Mouse (Mus musculus): ENCODE data around the gene Fkbp4. TPM values are rescaled to one million over a fixed set of nuclear protein-coding genes. Genes with fewer than 3 reads are reported as not detected.

The Fkbp4 gene
- polyA plus RNA-seq, 1 experiment from 2014 or later = 284 TPM

DNA sequence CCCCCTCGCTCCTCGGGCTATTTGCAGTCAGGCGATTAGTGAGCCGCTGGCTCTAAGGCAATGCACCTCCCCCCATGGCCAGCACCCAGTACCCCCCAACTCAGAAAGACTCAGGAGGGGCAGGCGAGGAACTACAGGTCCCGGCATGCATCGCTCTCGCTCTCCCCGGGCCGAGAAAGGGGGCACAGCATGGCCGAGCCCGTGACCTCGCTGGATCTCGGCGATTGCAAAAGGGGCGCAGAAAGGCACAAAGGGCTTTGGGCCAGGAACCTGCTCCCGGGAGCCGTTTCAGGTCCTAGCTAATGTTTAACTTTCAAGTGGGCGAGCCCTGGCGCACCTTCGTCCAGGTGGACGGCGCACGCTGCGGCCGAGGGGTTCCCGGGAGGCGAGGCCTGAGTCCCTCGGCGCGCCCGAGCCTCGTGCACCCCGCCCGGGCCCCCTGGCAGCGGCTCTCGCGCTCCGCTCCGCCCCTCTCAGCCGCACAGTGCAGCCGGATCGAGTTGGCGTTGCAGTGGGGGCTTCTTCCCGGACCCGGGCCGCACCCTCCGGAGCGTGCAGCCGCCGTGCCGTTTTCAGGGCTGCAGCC lies 653 bp downstream of the Fkbp4 start:
- in situ Hi-C loops (cut with MboI; ENCODE audit: low pct_unique_long_range_greater_than_20kb) = loop anchor here (10.0 to 25.0 kb wide), 2 partner anchors 777 to 1101 kb away; no protein-coding TSS in a partner anchor
- ChIA-PET POLR2A (interaction anchor here (0.7 kb wide), 1 partner anchor 122 kb away, joined by 3 read pairs; no protein-coding TSS in a partner anchor), CTCF (no interaction called here)
- TF ChIP-seq CTCF (IDR thresholded peaks at IDR 0.05) = no peak
- no peaks in the 10 kb centered on the region for H3K27me3 ChIP-seq
- ATAC-seq (peak; percentile 48), DNase-seq (ENCODE audit: low read depth, low spot score) (no peak)

DNA sequence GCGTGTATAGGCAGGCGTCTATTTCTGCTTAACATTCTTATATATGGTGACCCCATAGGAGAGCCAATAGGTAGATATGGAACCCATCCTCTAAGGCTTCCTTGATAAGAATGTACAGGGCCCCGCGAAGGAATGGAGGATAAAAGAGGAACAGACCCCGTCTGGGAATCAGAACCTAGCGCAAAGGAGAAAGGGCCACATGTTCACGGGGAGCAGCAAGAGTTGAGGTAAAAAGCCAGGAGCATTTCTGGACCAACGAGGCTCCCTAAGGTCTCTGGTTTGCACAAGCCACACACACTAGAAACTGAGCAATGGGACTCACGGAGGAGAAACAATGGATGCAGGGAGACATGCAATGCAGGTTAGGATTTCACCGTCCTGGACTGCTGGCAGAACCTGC lies 1.2 kb downstream of the Fkbp4 start:
- no peak for DNase-seq (ENCODE audit: low read depth, low spot score)
- TF ChIP-seq CTCF (IDR thresholded peaks at IDR 0.05) = no peak
- in situ Hi-C loops (cut with MboI; ENCODE audit: low pct_unique_long_range_greater_than_20kb) = loop anchor here (10.0 to 25.0 kb wide), 2 partner anchors 778 to 1100 kb away; no protein-coding TSS in a partner anchor
- ChIA-PET POLR2A (interaction anchor here (0.7 kb wide), 1 partner anchor 122 kb away, joined by 3 read pairs; no protein-coding TSS in a partner anchor), CTCF (no interaction called here)
- H3K27me3 ChIP-seq = no peaks in the 10 kb centered on the region
- peak; percentile 13 for ATAC-seq

- H3K27me3 ChIP-seq = no peaks in the 10 kb centered on the region
- in situ Hi-C loops (cut with MboI; ENCODE audit: low pct_unique_long_range_greater_than_20kb) = loop anchor here (10.0 to 25.0 kb wide), 2 partner anchors 778 to 1099 kb away; no protein-coding TSS in a partner anchor
- ChIA-PET CTCF (no interaction called here), POLR2A (no interaction called here)
- TF ChIP-seq CTCF (IDR thresholded peaks at IDR 0.05) = no peak
- no peak for ATAC-seq
- DNase-seq (ENCODE audit: low read depth, low spot score) = no peak
These were observed 2.0 kb downstream of the Fkbp4 start for GRCm38 (mm10) chr6:128436356-128437005.

DNA sequence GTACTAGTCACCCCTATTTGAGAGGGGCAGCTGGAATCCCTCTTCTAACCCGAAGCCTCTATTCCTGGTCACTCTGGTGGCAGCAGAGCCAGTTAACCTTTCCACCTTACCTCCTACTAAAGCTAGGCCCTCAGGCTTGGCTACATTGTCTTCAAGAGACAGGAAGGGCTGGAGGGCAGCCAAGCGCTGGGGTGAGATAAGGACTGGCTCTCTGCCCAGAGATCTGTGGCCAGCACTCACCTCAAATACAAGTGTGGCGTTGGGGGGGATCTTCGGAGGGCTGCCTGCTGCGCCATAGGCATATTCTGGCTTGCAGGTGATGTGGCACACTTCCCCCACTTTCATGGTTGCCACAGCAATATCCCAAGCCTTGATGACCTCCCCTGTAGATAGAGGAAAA lies 3.0 kb downstream of the Fkbp4 start:
- POLR2A ChIA-PET = interaction anchor here (0.6 kb wide), 1 partner anchor 9 kb away, joined by 3 read pairs; no protein-coding TSS in a partner anchor
- no peak for DNase-seq (ENCODE audit: low read depth, low spot score)
- no peaks in the 10 kb centered on the region for H3K27me3 ChIP-seq
- in situ Hi-C loops (cut with MboI; ENCODE audit: low pct_unique_long_range_greater_than_20kb) = loop anchor here (10.0 to 25.0 kb wide), 2 partner anchors 779 to 1098 kb away; no protein-coding TSS in a partner anchor
- CTCF ChIA-PET = interaction anchor here (1.4 kb wide), 1 partner anchor 10 kb away, joined by 4 read pairs; no protein-coding TSS in a partner anchor
- ATAC-seq = no peak
- no peak for TF ChIP-seq CTCF (IDR thresholded peaks at IDR 0.05)

- TF ChIP-seq CTCF (IDR thresholded peaks at IDR 0.05) = no peak
- in situ Hi-C loops (cut with MboI; ENCODE audit: low pct_unique_long_range_greater_than_20kb) = loop anchor here (10.0 to 25.0 kb wide), 2 partner anchors 781 to 1096 kb away; no protein-coding TSS in a partner anchor
- ChIA-PET CTCF (interaction anchor here (1.2 kb wide), 1 partner anchor 46 kb away, joined by 4 read pairs; no protein-coding TSS in a partner anchor), POLR2A (interaction anchor here (1.3 kb wide), 1 partner anchor 9 kb away, joined by 5 read pairs; the partner anchor contains the start of gene Itfg2)
- no peak for ATAC-seq
- H3K27me3 ChIP-seq = no peaks in the 10 kb centered on the region
- DNase-seq (ENCODE audit: low read depth, low spot score) = no peak
These were observed 4.9 kb downstream of the Fkbp4 start for GRCm38 (mm10) chr6:128433566-128433965.

DNA sequence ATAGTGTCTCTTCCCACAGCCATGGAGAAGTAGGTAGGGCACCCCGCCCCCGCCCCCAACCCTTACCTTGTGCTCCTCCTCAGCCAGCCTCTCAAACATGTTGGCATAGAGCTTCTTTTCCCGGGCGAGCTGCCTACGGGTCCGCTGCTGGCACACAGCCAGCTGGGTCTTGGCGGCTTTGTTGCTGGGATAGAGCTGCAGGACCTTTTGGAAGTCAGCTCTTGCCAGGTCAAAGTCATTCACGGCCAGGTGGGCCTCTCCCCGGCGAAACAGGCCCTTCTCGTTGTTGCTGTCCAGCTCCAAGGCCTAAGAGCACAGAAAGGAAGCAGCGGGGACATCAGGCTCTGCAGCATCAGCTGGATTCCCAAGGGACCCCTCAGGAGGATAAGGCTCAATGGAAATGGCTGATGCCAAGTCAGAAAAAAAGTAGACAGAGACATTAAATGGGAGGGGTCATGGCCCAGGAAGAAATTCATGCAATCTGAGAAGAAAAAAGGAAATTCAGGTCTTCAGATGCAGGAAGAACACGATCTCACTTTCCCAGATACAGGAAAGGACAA lies 6.0 kb downstream of the Fkbp4 start:
- ATAC-seq (no peak), DNase-seq (ENCODE audit: low read depth, low spot score) (no peak)
- in situ Hi-C loops (cut with MboI; ENCODE audit: low pct_unique_long_range_greater_than_20kb) = loop anchor here (10.0 to 25.0 kb wide), 2 partner anchors 782 to 1095 kb away; no protein-coding TSS in a partner anchor
- POLR2A ChIA-PET = interaction anchor here (1.3 kb wide), 1 partner anchor 8 kb away, joined by 5 read pairs; the partner anchor contains the start of gene Itfg2
- CTCF ChIA-PET = interaction anchor here (1.2 kb wide), 1 partner anchor 47 kb away, joined by 4 read pairs; no protein-coding TSS in a partner anchor
- no peak for TF ChIP-seq CTCF (IDR thresholded peaks at IDR 0.05)
- H3K27me3 ChIP-seq = no peaks in the 10 kb centered on the region

- no peaks in the 10 kb centered on the region for H3K27me3 ChIP-seq
- CTCF ChIA-PET = no interaction called here
- POLR2A ChIA-PET = interaction anchor here (0.7 kb wide), 1 partner anchor 91 kb away, joined by 10 read pairs; no protein-coding TSS in a partner anchor
- no peak for ATAC-seq
- no peak for DNase-seq (ENCODE audit: low read depth, low spot score)
- TF ChIP-seq CTCF (IDR thresholded peaks at IDR 0.05) = no peak
- in situ Hi-C loops (cut with MboI; ENCODE audit: low pct_unique_long_range_greater_than_20kb) = loop anchor here (10.0 to 25.0 kb wide), 2 partner anchors 785 to 1093 kb away; no protein-coding TSS in a partner anchor
These were observed 8.7 kb downstream of the Fkbp4 start for GRCm38 (mm10) chr6:128429826-128430225.

DNA sequence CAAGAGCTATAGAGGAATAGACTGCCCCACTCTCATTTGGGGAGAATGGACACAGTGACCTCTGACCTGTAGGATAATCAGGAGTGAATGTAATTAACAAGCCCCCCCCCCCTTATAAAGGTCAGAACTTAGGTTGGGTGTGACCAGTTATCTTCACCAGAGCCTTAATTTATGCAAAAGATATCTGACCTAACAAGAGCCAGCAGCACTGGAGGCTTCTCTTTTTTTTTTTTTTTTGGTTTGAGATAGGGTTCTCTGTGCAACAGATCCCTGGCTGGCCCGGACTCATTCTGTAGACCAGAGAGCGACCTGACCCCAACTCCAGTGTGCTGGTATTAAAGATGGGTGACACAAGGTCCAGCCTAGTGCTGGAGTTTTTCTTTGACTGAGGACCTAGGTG lies 9.2 kb downstream of the Fkbp4 start:
- DNase-seq (ENCODE audit: low read depth, low spot score) (no peak), ATAC-seq (no peak)
- POLR2A ChIA-PET = interaction anchor here (0.5 to 0.7 kb wide), 2 partner anchors 91 to 1284 kb away, joined by 4 to 10 read pairs; no protein-coding TSS in a partner anchor
- no peaks in the 10 kb centered on the region for H3K27me3 ChIP-seq
- CTCF ChIA-PET = interaction anchor here (1.0 kb wide), 1 partner anchor 17 kb away, joined by 3 read pairs; no protein-coding TSS in a partner anchor
- in situ Hi-C loops (cut with MboI; ENCODE audit: low pct_unique_long_range_greater_than_20kb) = loop anchor here (25.0 kb wide), 1 partner anchor 1092 kb away; no protein-coding TSS in a partner anchor
- TF ChIP-seq CTCF (IDR thresholded peaks at IDR 0.05) = no peak

DNA sequence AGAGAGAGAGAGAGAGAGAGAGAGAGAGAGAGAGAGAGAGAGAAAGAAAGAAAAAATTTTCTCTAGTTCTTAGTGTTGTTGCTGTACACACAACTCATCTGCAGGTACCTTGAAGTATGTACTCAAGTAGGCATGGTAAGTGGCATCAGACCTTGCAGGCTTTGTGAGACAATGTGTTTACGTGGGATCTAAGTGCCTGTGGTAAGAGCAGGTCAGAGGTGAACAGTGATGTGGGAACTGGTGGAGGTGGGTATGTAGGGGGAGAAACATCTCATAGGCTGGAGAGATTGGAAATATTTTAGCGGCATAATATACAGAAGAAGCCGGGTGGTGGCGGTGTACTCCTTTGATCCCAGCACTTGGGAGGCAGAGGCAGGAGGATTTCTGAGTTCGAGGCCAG lies 10.9 kb downstream of the Fkbp4 start:
- CTCF ChIA-PET = no interaction called here
- DNase-seq (ENCODE audit: low read depth, low spot score) = no peak
- H3K27me3 ChIP-seq = no peaks in the 10 kb centered on the region
- in situ Hi-C loops (cut with MboI; ENCODE audit: low pct_unique_long_range_greater_than_20kb) = loop anchor here (25.0 kb wide), 1 partner anchor 1090 kb away; no protein-coding TSS in a partner anchor
- POLR2A ChIA-PET = no interaction called here
- no peak for TF ChIP-seq CTCF (IDR thresholded peaks at IDR 0.05)
- no peak for ATAC-seq

DNA sequence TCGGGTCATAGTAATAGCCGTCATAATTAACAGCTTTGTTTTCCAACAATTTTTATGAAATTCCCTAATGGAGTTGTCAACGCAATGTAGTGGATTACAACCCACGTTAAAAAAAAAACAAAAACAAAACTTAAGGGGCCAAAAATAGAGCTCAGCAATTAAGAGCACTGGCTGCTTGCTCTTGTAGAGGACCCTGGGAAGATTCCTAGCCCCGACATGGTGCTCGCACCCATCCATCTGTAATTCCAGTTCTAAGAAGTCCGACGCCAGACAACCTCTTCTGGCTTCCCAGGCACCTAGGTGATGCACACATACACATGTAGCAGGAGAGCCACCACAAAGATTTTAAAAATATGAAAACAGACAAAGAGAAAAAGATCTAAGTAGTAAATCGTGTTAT lies 13.4 kb downstream of the Fkbp4 start:
- ChIA-PET POLR2A (interaction anchor here (1.0 kb wide), 1 partner anchor 8 kb away, joined by 5 read pairs; no protein-coding TSS in a partner anchor), CTCF (interaction anchor here (0.8 to 2.0 kb wide), 5 partner anchors 8 to 54 kb away, joined by 3 to 6 read pairs (median 4); no protein-coding TSS in a partner anchor)
- DNase-seq (ENCODE audit: low read depth, low spot score) (no peak), ATAC-seq (no peak)
- no peaks in the 10 kb centered on the region for H3K27me3 ChIP-seq
- no peak for TF ChIP-seq CTCF (IDR thresholded peaks at IDR 0.05)
- in situ Hi-C loops (cut with MboI; ENCODE audit: low pct_unique_long_range_greater_than_20kb) = loop anchor here (25.0 kb wide), 1 partner anchor 1088 kb away; no protein-coding TSS in a partner anchor
